20 mouse cellular contexts compared by ENCODE assay signal in genomic region chr14:76887201-76887600, GRCm38 (mm10).
DNase-seq lines count a peak whose midpoint lies in the region; ATAC-seq lines count a peak whose summit lies in the region.
"Had no signal": no experiment of that assay in that cellular context is flagged by ENCODE, and none has a peak within 500 bp of the region (broad histone marks: within the 10 kb centered on the region; RNA-seq: fewer than 3 reads in every experiment).

No protein-coding gene starts in this region.

- no peaks in the 10 kb centered on the region for H3K36me3 ChIP-seq in limb, embryonic 15.5 days
- H3K36me3 ChIP-seq in limb, embryonic 10.5 days = no peaks in the 10 kb centered on the region
- H3K36me3 ChIP-seq: heart, embryonic 15.5 days had no signal

- no peaks in the 10 kb centered on the region for H3K9me3 ChIP-seq in limb, embryonic 15.5 days
- H3K9me3 ChIP-seq in limb, embryonic 10.5 days (replicated peaks) = no peaks in the 10 kb centered on the region
- H3K9me3 ChIP-seq: heart, embryonic 15.5 days had no signal

- 23% methylated on average over 3 of the region's 3 CpGs for WGBS in limb, embryonic 15.5 days
- 82% methylated on average over 3 of the region's 3 CpGs for WGBS in limb, embryonic 10.5 days

- H3K4me1 ChIP-seq in limb, embryonic 15.5 days = peaks cover 26% of the 10 kb centered on the region
- peaks cover 17% of the 10 kb centered on the region for H3K4me1 ChIP-seq in limb, embryonic 10.5 days

- no peak overlapping the region for H3K4me3 ChIP-seq in limb, embryonic 15.5 days
- no peak overlapping the region for H3K4me3 ChIP-seq in limb, embryonic 10.5 days
- H3K4me3 ChIP-seq: heart, adult 2 months; heart, embryonic 15.5 days had no signal

- ATAC-seq in frontal cortex, adult (ENCODE audit: low TSS enrichment) = peak; percentile 46
- no peak for ATAC-seq in limb, embryonic 15.5 days (ENCODE audit: insufficient number of reproducible peaks, low FRiP score, low TSS enrichment, low read depth)
- ATAC-seq in granulocyte monocyte progenitor cell, adult 5-6 weeks (replicated peaks; ENCODE audit: poor library complexity, severe bottlenecking) = no peak
- ATAC-seq: forebrain, postnatal 0 days; hindbrain, embryonic 16.5 days had no signal

- peak overlapping the region; percentile 17; the same call in 1 of the 2 replicates for H3K27ac ChIP-seq in limb, embryonic 15.5 days
- no peak overlapping the region for H3K27ac ChIP-seq in limb, embryonic 10.5 days
- H3K27ac ChIP-seq: heart, adult 2 months; heart, embryonic 15.5 days had no signal

- no peak overlapping the region for H3K4me2 ChIP-seq in limb, embryonic 15.5 days
- H3K4me2 ChIP-seq: heart, embryonic 11.5 days; heart, embryonic 15.5 days had no signal

- no peaks in the 10 kb centered on the region for H3K27me3 ChIP-seq in limb, embryonic 15.5 days
- no peaks in the 10 kb centered on the region for H3K27me3 ChIP-seq in limb, embryonic 10.5 days (ENCODE audit: low read depth, poor library complexity, severe bottlenecking)
- H3K27me3 ChIP-seq: heart, embryonic 15.5 days had no signal

- no peak for DNase-seq in frontal cortex, postnatal 25 days (ENCODE audit: low spot score in 2 of 2)
- no peak for DNase-seq in limb, embryonic 10.5 days (ENCODE audit: low spot score)
- DNase-seq in right cerebral cortex, adult 18-20 months = peak; percentile 20
- DNase-seq in right cerebral cortex, postnatal 4 days = no peak
- DNase-seq: adrenal gland, adult 8-10 months; adrenal gland, postnatal 36 days; cerebellum, adult 11-12 months; cerebellum, adult 9-10 months; cerebellum, postnatal 25 days; forebrain, postnatal 0 days; gastrocnemius, postnatal 10 days; heart, adult 2 months; heart, postnatal 14 days; kidney, adult 11 months had no signal

- H3K9ac ChIP-seq in limb, embryonic 15.5 days = no peak overlapping the region
- H3K9ac ChIP-seq: forebrain, postnatal 0 days; heart, embryonic 15.5 days had no signal
